Mouse (Mus musculus) E14TG2a.4 (cell line): ENCODE data around the gene Hydin.

Source experiments
- CTCF ChIP-seq: conservative IDR thresholded peaks from 2 replicates; pipeline ENCODE4 v1.5.1; 2014; ENCODE audit warnings: low read length
- POU5F1 ChIP-seq: IDR thresholded peaks from 2 replicates; pipeline ENCODE4 v1.6.1; 2014; ENCODE audit warnings: low read length, borderline replicate concordance

GRCm38 (mm10) chr8:110454466-110454865 is 187.7 kb downstream of the Hydin start:
- TF ChIP-seq CTCF (no peak), POU5F1 (no peak)
